ENCODE assay signal across 8 mouse cellular contexts in genomic region chr3:159840817-159841390, GRCm38 (mm10). TPM values are rescaled to one million over a fixed set of nuclear protein-coding genes. Genes with fewer than 3 reads are reported as not detected.
A peak's percentile ranks its signal among the peaks of the same experiment; 100 is the strongest.
DNase-seq lines count a peak whose midpoint lies in the region; ATAC-seq lines count a peak whose summit lies in the region.

No protein-coding gene starts in this region.

- ATAC-seq in inflammation-experienced regulatory T-cells, adult 6 months = peak; percentile 10
- ATAC-seq in liver, embryonic 11.5 days (replicated peaks; ENCODE audit: low FRiP score) = no peak; the same call in 1 of the 2 replicates
- peak; percentile 37; the same call in 1 of the 2 replicates for ATAC-seq in midbrain, embryonic 16.5 days

- H3K4me2 ChIP-seq in liver, embryonic 11.5 days = peak overlapping the region; percentile 97
- H3K4me2 ChIP-seq in midbrain, embryonic 16.5 days (ENCODE audit: low read length) = peak overlapping the region; percentile 85

- H3K27ac ChIP-seq in liver, embryonic 11.5 days (ENCODE audit: low read depth, low read length) = no peak overlapping the region
- peak overlapping the region; percentile 72 for H3K27ac ChIP-seq in midbrain, embryonic 16.5 days (ENCODE audit: low read length)

- no peaks in the 10 kb centered on the region for H3K4me1 ChIP-seq in liver, embryonic 11.5 days (replicated peaks; ENCODE audit: control insufficient read depth, insufficient read depth, low read length)
- peaks cover 12% of the 10 kb centered on the region; the same call in 1 of the 2 replicates for H3K4me1 ChIP-seq in midbrain, embryonic 16.5 days (ENCODE audit: control insufficient read depth, insufficient read depth, low read length)

- H3K27me3 ChIP-seq in liver, embryonic 11.5 days (replicated peaks; ENCODE audit: control insufficient read depth, insufficient read depth, low read length) = no peaks in the 10 kb centered on the region
- no peaks in the 10 kb centered on the region for H3K27me3 ChIP-seq in midbrain, embryonic 16.5 days (ENCODE audit: control insufficient read depth, insufficient read depth, low read depth, low read length)

- DNase-seq in gastrocnemius, postnatal 10 days = peak; percentile 14
- DNase-seq in gastrocnemius, adult 8-10 months (ENCODE audit: low spot score in 2 of 2) = no peak
- DNase-seq in adrenal gland, postnatal 25 days = peak; percentile 13
- DNase-seq in gastrocnemius, postnatal 25 days = peak; percentile 12
- DNase-seq in liver, embryonic 11.5 days (ENCODE audit: low spot score) = peak; percentile 53
- DNase-seq in thymus, postnatal 25 days = peak; percentile 27

- no peaks in the 10 kb centered on the region for H3K9me3 ChIP-seq in liver, embryonic 11.5 days (ENCODE audit: control insufficient read depth, low read length)
- H3K9me3 ChIP-seq in midbrain, embryonic 16.5 days (replicated peaks; ENCODE audit: control insufficient read depth, low read length, poor library complexity, severe bottlenecking) = no peaks in the 10 kb centered on the region

- H3K36me3 ChIP-seq in liver, embryonic 11.5 days (ENCODE audit: control insufficient read depth, insufficient read depth, low read length) = no peaks in the 10 kb centered on the region
- H3K36me3 ChIP-seq in midbrain, embryonic 16.5 days (ENCODE audit: control insufficient read depth, insufficient read depth, low read length) = no peaks in the 10 kb centered on the region

- 5% methylated on average over 12 of the region's 12 CpGs for WGBS in liver, embryonic 11.5 days
- WGBS in midbrain, embryonic 16.5 days = 1% methylated on average over 12 of the region's 12 CpGs

- peak overlapping the region; percentile 72 for H3K9ac ChIP-seq in liver, embryonic 11.5 days (ENCODE audit: low read depth, low read length)
- H3K9ac ChIP-seq in midbrain, embryonic 16.5 days (ENCODE audit: low read depth, low read length) = peak overlapping the region; percentile 63

- H3K4me3 ChIP-seq in liver, embryonic 11.5 days (ENCODE audit: low read depth, low read length) = peak overlapping the region; percentile 69
- peak overlapping the region; percentile 59 for H3K4me3 ChIP-seq in midbrain, embryonic 16.5 days (ENCODE audit: low read depth, low read length)

RNA-seq across cellular contexts. Expression of gene Wls, which starts 1.4 kb away (rescaled TPM):
- total RNA-seq in gastrocnemius, postnatal 10 days (2021) = 10 to 100 TPM; 41.5 to 47.5 TPM
- total RNA-seq in gastrocnemius, adult 8-10 months (2022) = 10 to 100 TPM; 15.8 to 28.8 (median 25.4) TPM
- 43.9 and 55.0 TPM in 2 replicates for total RNA-seq in adrenal gland, postnatal 25 days (2021)
- total RNA-seq in gastrocnemius, postnatal 25 days (2021) = 10 to 100 TPM; 14.8 to 15.7 TPM
- polyA plus RNA-seq in inflammation-experienced regulatory T-cells, adult 6 months (2017; shearing (Covaris generic)) = 100 to 1,000 TPM; 101 to 132 (median 113) TPM
- 37.4 and 37.5 TPM in 2 replicates for polyA plus RNA-seq in liver, embryonic 11.5 days (2014; fragmentation: Nextera tagmentation; extraction: Ambion mirVana)
- 70.4 and 80.8 TPM in 2 replicates for polyA plus RNA-seq in midbrain, embryonic 16.5 days (2015; fragmentation: Nextera tagmentation; extraction: Ambion mirVana)

Comparison
In these comparisons a context has a peak if more than half of its experiments do, and no peak if none do; other contexts are left out.
1. DNase-seq: peak in gastrocnemius, postnatal 10 days (single experiment), adrenal gland, postnatal 25 days (single experiment), gastrocnemius, postnatal 25 days (single experiment), liver, embryonic 11.5 days (single experiment) and thymus, postnatal 25 days (single experiment); none in gastrocnemius, adult 8-10 months (0 of 2).